ENCODE assay signal across 26 mouse cellular contexts in the genomic region with DNA sequence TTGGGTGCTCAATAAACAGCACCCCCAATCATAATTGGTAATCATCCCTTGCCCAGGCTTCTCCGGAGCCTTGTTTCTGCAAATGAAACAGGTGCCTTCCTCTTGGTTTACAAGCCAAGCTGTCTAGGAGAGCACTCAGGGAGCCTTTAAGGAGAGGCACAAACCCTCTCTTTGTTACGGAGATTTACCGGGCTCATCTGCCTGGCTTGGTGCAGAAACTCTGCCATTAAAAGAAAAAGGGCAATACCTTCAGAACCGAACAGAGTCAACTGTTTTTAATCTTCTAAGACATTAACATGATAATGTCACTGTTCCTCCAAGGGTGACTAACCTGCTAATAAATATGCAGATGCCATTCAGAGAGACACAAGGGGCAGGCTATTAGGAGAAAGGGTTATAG.
DNase-seq lines count a peak whose midpoint lies in the region; ATAC-seq lines count a peak whose summit lies in the region.
"Had no signal": no experiment of that assay in that cellular context is flagged by ENCODE, and none has a peak within 500 bp of the region (broad histone marks: within the 10 kb centered on the region; RNA-seq: fewer than 3 reads in every experiment).

No protein-coding gene starts in this region.

- no peaks in the 10 kb centered on the region for H3K36me3 ChIP-seq in midbrain, embryonic 10.5 days
- H3K36me3 ChIP-seq in midbrain, embryonic 14.5 days (ENCODE audit: control insufficient read depth, insufficient read depth, low read length), result no peaks in the 10 kb centered on the region
- H3K36me3 ChIP-seq in neural tube, embryonic 13.5 days, result no peaks in the 10 kb centered on the region
- H3K36me3 ChIP-seq: forebrain, embryonic 10.5 days; forebrain, embryonic 15.5 days; heart, embryonic 10.5 days; heart, embryonic 13.5 days; hindbrain, embryonic 12.5 days; hindbrain, embryonic 15.5 days had no signal

- no peaks in the 10 kb centered on the region for H3K9me3 ChIP-seq in midbrain, embryonic 10.5 days (replicated peaks)
- no peaks in the 10 kb centered on the region for H3K9me3 ChIP-seq in midbrain, embryonic 14.5 days (ENCODE audit: control insufficient read depth, low read length)
- H3K9me3 ChIP-seq in neural tube, embryonic 13.5 days, result no peaks in the 10 kb centered on the region
- H3K9me3 ChIP-seq: forebrain, embryonic 10.5 days; forebrain, embryonic 15.5 days; heart, embryonic 10.5 days; heart, embryonic 13.5 days; hindbrain, embryonic 12.5 days; hindbrain, embryonic 15.5 days had no signal

- no peaks in the 10 kb centered on the region for H3K27me3 ChIP-seq in midbrain, embryonic 10.5 days (ENCODE audit: low read depth, poor library complexity, severe bottlenecking)
- no peaks in the 10 kb centered on the region for H3K27me3 ChIP-seq in midbrain, embryonic 14.5 days (ENCODE audit: control insufficient read depth, insufficient read depth, low read length)
- H3K27me3 ChIP-seq in neural tube, embryonic 13.5 days, result no peaks in the 10 kb centered on the region
- H3K27me3 ChIP-seq: CH12.LX; forebrain, embryonic 15.5 days; heart, embryonic 13.5 days; hindbrain, embryonic 12.5 days; hindbrain, embryonic 15.5 days had no signal

- 9% methylated on average over 4 of the region's 4 CpGs for WGBS in midbrain, embryonic 10.5 days
- WGBS in midbrain, embryonic 14.5 days, result 2% methylated on average over 4 of the region's 4 CpGs
- WGBS in neural tube, embryonic 13.5 days, result 8% methylated on average over 4 of the region's 4 CpGs

- H3K4me1 ChIP-seq in midbrain, embryonic 10.5 days, result peaks cover 11% of the 10 kb centered on the region
- H3K4me1 ChIP-seq in midbrain, embryonic 14.5 days (ENCODE audit: control insufficient read depth, insufficient read depth, low read length), result peaks cover 8% of the 10 kb centered on the region; the same call in 1 of the 2 replicates
- H3K4me1 ChIP-seq in neural tube, embryonic 13.5 days (replicated peaks), result peaks cover 8% of the 10 kb centered on the region
- H3K4me1 ChIP-seq: forebrain, embryonic 15.5 days; heart, embryonic 10.5 days; heart, embryonic 13.5 days; hindbrain, embryonic 15.5 days had no signal

- H3K4me2 ChIP-seq in midbrain, embryonic 14.5 days (ENCODE audit: low read length), result no peak overlapping the region
- no peak overlapping the region for H3K4me2 ChIP-seq in neural tube, embryonic 13.5 days
- H3K4me2 ChIP-seq: forebrain, embryonic 15.5 days; heart, embryonic 13.5 days; hindbrain, embryonic 12.5 days; hindbrain, embryonic 15.5 days had no signal

- no peak for DNase-seq in midbrain, embryonic 10.5 days (ENCODE audit: low spot score)
- DNase-seq in midbrain, embryonic 14.5 days, result no peak
- no peak for DNase-seq in neural tube, embryonic 10.5 days (ENCODE audit: extremely low spot score, low spot score)
- peak; percentile 28 for DNase-seq in WW6 (ENCODE audit: low read depth, low spot score)
- peak; percentile 32 for DNase-seq in retina, postnatal 1 day
- no peak for DNase-seq in urinary bladder, postnatal 4 days (ENCODE audit: low spot score in 2 of 2)
- no peak for DNase-seq in liver
- DNase-seq: adrenal gland, adult 8-10 months; adrenal gland, postnatal 25 days; B cell, adult 2 months; cerebellum, adult 11-12 months; cerebellum, adult 9-10 months; cerebellum, postnatal 14 days; gastrocnemius, postnatal 10 days; gastrocnemius, postnatal 36 days; heart, adult 2 months; heart, postnatal 14 days had no signal

- 0 out of 2 replicates have a peak overlapping the region, but pooled peaks have one; percentile 3 for H3K27ac ChIP-seq in midbrain, embryonic 10.5 days (replicated peaks)
- no peak overlapping the region for H3K27ac ChIP-seq in midbrain, embryonic 14.5 days (replicated peaks; ENCODE audit: low read depth, low read length)
- 0 out of 2 replicates have a peak overlapping the region, but pooled peaks have one; percentile 23 for H3K27ac ChIP-seq in neural tube, embryonic 13.5 days (replicated peaks)
- H3K27ac ChIP-seq: forebrain, embryonic 10.5 days; forebrain, embryonic 15.5 days; heart, adult 2 months; heart, embryonic 10.5 days; heart, embryonic 13.5 days; hindbrain, embryonic 12.5 days; hindbrain, embryonic 15.5 days had no signal

- ATAC-seq in midbrain, embryonic 14.5 days (ENCODE audit: low FRiP score, low TSS enrichment), result no peak
- ATAC-seq in neural tube, embryonic 13.5 days (ENCODE audit: low read depth), result no peak
- ATAC-seq: activated CD4-positive, CD25-positive, alpha-beta regulatory T cell, adult 4 months; forebrain, embryonic 15.5 days had no signal

- H3K4me3 ChIP-seq in midbrain, embryonic 10.5 days, result no peak overlapping the region
- H3K4me3 ChIP-seq in midbrain, embryonic 14.5 days (replicated peaks; ENCODE audit: low read depth, low read length), result no peak overlapping the region
- no peak overlapping the region for H3K4me3 ChIP-seq in neural tube, embryonic 13.5 days
- H3K4me3 ChIP-seq: forebrain, embryonic 10.5 days; forebrain, embryonic 15.5 days; heart, adult 2 months; heart, embryonic 10.5 days; heart, embryonic 13.5 days; hindbrain, embryonic 12.5 days; hindbrain, embryonic 15.5 days had no signal

- H3K9ac ChIP-seq in midbrain, embryonic 14.5 days (replicated peaks; ENCODE audit: low read length), result no peak overlapping the region
- no peak overlapping the region for H3K9ac ChIP-seq in neural tube, embryonic 13.5 days
- H3K9ac ChIP-seq: forebrain, embryonic 15.5 days; heart, embryonic 13.5 days; hindbrain, embryonic 12.5 days; hindbrain, embryonic 15.5 days had no signal

Comparison
In these comparisons a context has a peak if more than half of its experiments do, and no peak if none do; other contexts are left out.
1. DNase-seq: peak in WW6 (single experiment) and retina, postnatal 1 day (single experiment); none in midbrain, embryonic 10.5 days (single experiment), midbrain, embryonic 14.5 days (single experiment), neural tube, embryonic 10.5 days (single experiment), urinary bladder, postnatal 4 days (0 of 2) and liver (single experiment).